22 mouse cellular contexts compared by ENCODE assay signal in the genomic region with DNA sequence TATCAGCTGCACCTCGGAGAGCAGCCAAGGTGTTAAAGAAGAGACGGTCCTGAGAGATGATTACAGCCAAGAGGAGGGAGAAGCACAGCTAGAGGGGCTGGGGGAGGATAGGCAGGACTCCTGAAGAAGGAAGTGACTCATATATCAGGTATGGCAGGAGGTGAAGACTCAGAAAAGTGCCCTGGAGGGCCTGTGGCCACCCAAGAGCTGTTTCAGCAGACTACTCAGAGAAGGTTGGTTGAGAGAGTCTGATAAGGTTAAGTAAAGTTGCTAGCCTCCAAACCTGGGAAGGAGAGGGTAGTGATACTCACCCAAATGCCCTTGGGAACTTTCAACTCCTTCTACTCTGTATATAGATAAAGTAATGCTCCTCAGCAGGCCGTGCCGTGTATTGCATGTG.
DNase-seq lines count a peak whose midpoint lies in the region; ATAC-seq lines count a peak whose summit lies in the region.
"Had no signal": no experiment of that assay in that cellular context is flagged by ENCODE, and none has a peak within 500 bp of the region (broad histone marks: within the 10 kb centered on the region; RNA-seq: fewer than 3 reads in every experiment).

No protein-coding gene starts in this region.

- ATAC-seq in hindbrain, embryonic 15.5 days (ENCODE audit: low FRiP score, low read depth): 0 out of 2 replicates have a peak, but pooled peaks have one; percentile 15
- no peak for ATAC-seq in hindbrain, embryonic 11.5 days (ENCODE audit: low FRiP score)
- ATAC-seq in midbrain, embryonic 13.5 days: 0 out of 2 replicates have a peak, but pooled peaks have one; percentile 17
- ATAC-seq in midbrain, embryonic 11.5 days (ENCODE audit: low FRiP score): no peak
- peak; percentile 12 to 17; a peak in 1 of 4 replicates for ATAC-seq in hematopoietic stem cell, adult 5-6 weeks (replicated peaks in 1 of 2; ENCODE audit: insufficient read depth in 1 of 2, low FRiP score in 2 of 2, low TSS enrichment in 1 of 2, low read depth in 1 of 2, poor library complexity in 2 of 2, severe bottlenecking in 2 of 2)
- ATAC-seq: forebrain, embryonic 16.5 days had no signal

- H3K4me3 ChIP-seq in hindbrain, embryonic 15.5 days: no peak overlapping the region
- H3K4me3 ChIP-seq in hindbrain, embryonic 11.5 days (ENCODE audit: low read depth, low read length): no peak overlapping the region
- H3K4me3 ChIP-seq in midbrain, embryonic 13.5 days (replicated peaks): no peak overlapping the region
- H3K4me3 ChIP-seq in midbrain, embryonic 11.5 days (ENCODE audit: low read depth, low read length): no peak overlapping the region
- H3K4me3 ChIP-seq: embryonic facial prominence, embryonic 15.5 days; erythroblast, embryonic 14.5 days; heart, adult 2 months; heart, embryonic 12.5 days; hindbrain, embryonic 12.5 days had no signal

- no peaks in the 10 kb centered on the region for H3K36me3 ChIP-seq in hindbrain, embryonic 15.5 days
- H3K36me3 ChIP-seq in hindbrain, embryonic 11.5 days (ENCODE audit: control insufficient read depth, insufficient read depth, low read length): no peaks in the 10 kb centered on the region
- no peaks in the 10 kb centered on the region for H3K36me3 ChIP-seq in midbrain, embryonic 13.5 days
- H3K36me3 ChIP-seq in midbrain, embryonic 11.5 days (ENCODE audit: control insufficient read depth, insufficient read depth, low read length): no peaks in the 10 kb centered on the region
- H3K36me3 ChIP-seq: heart, embryonic 12.5 days had no signal

- no peaks in the 10 kb centered on the region for H3K27me3 ChIP-seq in hindbrain, embryonic 15.5 days
- no peaks in the 10 kb centered on the region for H3K27me3 ChIP-seq in hindbrain, embryonic 11.5 days (ENCODE audit: control insufficient read depth, insufficient read depth, low read length)
- H3K27me3 ChIP-seq in midbrain, embryonic 13.5 days: no peaks in the 10 kb centered on the region
- no peaks in the 10 kb centered on the region for H3K27me3 ChIP-seq in midbrain, embryonic 11.5 days (ENCODE audit: control insufficient read depth, insufficient read depth, low read length)
- H3K27me3 ChIP-seq: CH12.LX; embryonic facial prominence, embryonic 15.5 days; heart, embryonic 12.5 days; hindbrain, embryonic 12.5 days had no signal

- no peak overlapping the region for H3K9ac ChIP-seq in hindbrain, embryonic 15.5 days
- H3K9ac ChIP-seq in hindbrain, embryonic 11.5 days (ENCODE audit: low read depth, low read length): no peak overlapping the region
- H3K9ac ChIP-seq in midbrain, embryonic 13.5 days (replicated peaks): no peak overlapping the region
- H3K9ac ChIP-seq in midbrain, embryonic 11.5 days (ENCODE audit: low read length): no peak overlapping the region
- H3K9ac ChIP-seq: embryonic facial prominence, embryonic 15.5 days; heart, embryonic 12.5 days; hindbrain, embryonic 12.5 days had no signal

- no peaks in the 10 kb centered on the region for H3K9me3 ChIP-seq in hindbrain, embryonic 15.5 days
- no peaks in the 10 kb centered on the region for H3K9me3 ChIP-seq in hindbrain, embryonic 11.5 days (ENCODE audit: control insufficient read depth, low read length)
- no peaks in the 10 kb centered on the region for H3K9me3 ChIP-seq in midbrain, embryonic 13.5 days
- H3K9me3 ChIP-seq in midbrain, embryonic 11.5 days (ENCODE audit: control insufficient read depth, low read length): no peaks in the 10 kb centered on the region
- H3K9me3 ChIP-seq: embryonic facial prominence, embryonic 15.5 days; heart, embryonic 12.5 days; hindbrain, embryonic 12.5 days had no signal

- H3K4me2 ChIP-seq in hindbrain, embryonic 15.5 days: no peak overlapping the region
- no peak overlapping the region for H3K4me2 ChIP-seq in hindbrain, embryonic 11.5 days (replicated peaks; ENCODE audit: low read depth, low read length)
- no peak overlapping the region for H3K4me2 ChIP-seq in midbrain, embryonic 13.5 days (replicated peaks)
- no peak overlapping the region for H3K4me2 ChIP-seq in midbrain, embryonic 11.5 days
- H3K4me2 ChIP-seq: embryonic facial prominence, embryonic 15.5 days; heart, embryonic 12.5 days; hindbrain, embryonic 12.5 days had no signal

- WGBS in hindbrain, embryonic 15.5 days: 85% methylated on average over 4 of the region's 4 CpGs
- 90% methylated on average over 4 of the region's 4 CpGs for WGBS in hindbrain, embryonic 11.5 days
- 88% methylated on average over 4 of the region's 4 CpGs for WGBS in midbrain, embryonic 13.5 days
- 87% methylated on average over 4 of the region's 4 CpGs for WGBS in midbrain, embryonic 11.5 days

- H3K4me1 ChIP-seq in hindbrain, embryonic 15.5 days (replicated peaks): peaks cover 5% of the 10 kb centered on the region; the same call in 1 of the 2 replicates
- H3K4me1 ChIP-seq in hindbrain, embryonic 11.5 days (replicated peaks; ENCODE audit: control insufficient read depth, insufficient read depth, low read length): no peaks in the 10 kb centered on the region
- peaks cover 22% of the 10 kb centered on the region for H3K4me1 ChIP-seq in midbrain, embryonic 13.5 days (replicated peaks)
- H3K4me1 ChIP-seq in midbrain, embryonic 11.5 days (ENCODE audit: control insufficient read depth, insufficient read depth, low read length): no peaks in the 10 kb centered on the region
- H3K4me1 ChIP-seq: hindbrain, embryonic 12.5 days had no signal

- H3K27ac ChIP-seq in hindbrain, embryonic 15.5 days (replicated peaks): no peak overlapping the region
- no peak overlapping the region for H3K27ac ChIP-seq in hindbrain, embryonic 11.5 days (ENCODE audit: low read depth, low read length)
- H3K27ac ChIP-seq in midbrain, embryonic 13.5 days: no peak overlapping the region
- no peak overlapping the region for H3K27ac ChIP-seq in midbrain, embryonic 11.5 days (ENCODE audit: low read depth, low read length)
- H3K27ac ChIP-seq: embryonic facial prominence, embryonic 15.5 days; heart, adult 2 months; hindbrain, embryonic 12.5 days had no signal

- no peak for DNase-seq in hindbrain, embryonic 11.5 days (ENCODE audit: low spot score)
- DNase-seq in midbrain, embryonic 11.5 days (ENCODE audit: low spot score, missing footprints): no peak
- peak; percentile 77 for DNase-seq in 3T3-L1 (ENCODE audit: low read depth, low spot score)
- no peak for DNase-seq in kidney, adult 9 months
- no peak for DNase-seq in cerebellum, postnatal 4 days (ENCODE audit: low spot score in 2 of 2)
- DNase-seq: adrenal gland, adult 2 months; adrenal gland, postnatal 25 days; cerebellum, adult 18-20 months; cerebellum, adult 9-11 months; cerebellum, postnatal 36 days; embryo, embryonic 11 days; gastrocnemius, postnatal 10 days; heart, adult 2 months had no signal

Comparison
In these comparisons a context has a peak if more than half of its experiments do, and no peak if none do; other contexts are left out.
1. ATAC-seq: peak in hindbrain, embryonic 15.5 days (single experiment), midbrain, embryonic 13.5 days (single experiment) and hematopoietic stem cell, adult 5-6 weeks (2 of 2); none in hindbrain, embryonic 11.5 days (single experiment) and midbrain, embryonic 11.5 days (single experiment).